Mouse (Mus musculus) heart, postnatal 14 days (tissue): Measurements from ENCODE around the gene 5730409E04Rik. TPM values are rescaled to one million over a fixed set of nuclear protein-coding genes. Genes with fewer than 3 reads are reported as not detected.

Experiments
- DNase-seq, 2 experiments: peaks; one replicate each; pipeline ENCODE4 v3.0.0; 2021 to 2022
- intact Hi-C: fragments of 180-260 bp; cut with DNase I; formaldehyde crosslinking; loops from one replicate; pipeline ENCODE4 v1.15.1; 2025
- microRNA-seq, 2 experiments: library from miRNA; unstranded; fragments of <30 nt; microRNA quantifications; one replicate each; pipeline ENCODE4 v1.2.0; 2021 to 2022
- total RNA-seq, 2 experiments: library from RNA; stranded (reverse); gene quantifications; 2 replicates each; pipeline ENCODE4 v1.2.3; 2021

Gene 5730409E04Rik
- total RNA-seq, 2 experiments from 2014 or later, result 7.7 to 8.4 TPM

- intact Hi-C loops, result loop anchor here (5.0 kb wide), 1 partner anchor 110 kb away; no protein-coding TSS in a partner anchor
- DNase-seq, result no peak
Measured at GRCm38 (mm10) chr4:126631922-126632321, 22.3 kb downstream of the 5730409E04Rik start.

GRCm38 (mm10) chr4:126632668-126633067, 23.1 kb downstream of the 5730409E04Rik start:
- intact Hi-C loops, result loop anchor here (5.0 kb wide), 1 partner anchor 110 kb away; no protein-coding TSS in a partner anchor
- DNase-seq, result no peak

- no peak for DNase-seq
- intact Hi-C loops, result no loop called here
Measured at GRCm38 (mm10) chr4:126636330-126636729, 26.7 kb downstream of the 5730409E04Rik start.

GRCm38 (mm10) chr4:126637446-126637845, 27.8 kb downstream of the 5730409E04Rik start:
- intact Hi-C loops, result no loop called here
- no peak for DNase-seq

GRCm38 (mm10) chr4:126639339-126639738, 29.7 kb downstream of the 5730409E04Rik start:
- intact Hi-C loops, result no loop called here
- no peak for DNase-seq

GRCm38 (mm10) chr4:126641901-126642300, 32.3 kb downstream of the 5730409E04Rik start:
- intact Hi-C loops, result no loop called here
- no peak for DNase-seq

GRCm38 (mm10) chr4:126643815-126644214, 34.2 kb downstream of the 5730409E04Rik start:
- intact Hi-C loops, result no loop called here
- no peak for DNase-seq

- intact Hi-C loops, result no loop called here
- DNase-seq, result no peak
Measured at GRCm38 (mm10) chr4:126644333-126644963, 34.8 kb downstream of the 5730409E04Rik start.

- no peak for DNase-seq
- intact Hi-C loops, result no loop called here
Measured at GRCm38 (mm10) chr4:126647996-126648910, 38.6 kb downstream of the 5730409E04Rik start.

- intact Hi-C loops, result no loop called here
Measured at GRCm38 (mm10) chr4:126653148-126653547, 43.5 kb downstream of the 5730409E04Rik start.

GRCm38 (mm10) chr4:126655356-126655755, 45.7 kb downstream of the 5730409E04Rik start:
- peak in 1 of 2 experiments; percentile 9 for DNase-seq
- intact Hi-C loops, result no loop called here

More at GRCm38 (mm10) chr4:126653148-126653547, 43.5 kb downstream of the 5730409E04Rik start:
- no peak for DNase-seq

- DNase-seq, result no peak
- intact Hi-C loops, result no loop called here
Measured at GRCm38 (mm10) chr4:126661249-126661648, 51.6 kb downstream of the 5730409E04Rik start.

Small RNA genes lying within 50 kb of the gene (microRNA-seq; reads per million reads assigned to microRNA genes)
- gene Mir7119, result 0 to 0.54 reads per million in 2 experiments

Other genes starting within 250 kb of the 5730409E04Rik start
- gene Ago3, start 180.3 kb upstream of the 5730409E04Rik start, total RNA-seq, result 10 to 100 TPM; 14.5 to 15.0 TPM
- 10 to 100 TPM; 15.0 to 15.6 TPM for gene Ago1, start 141.2 kb upstream of the 5730409E04Rik start, total RNA-seq
- gene Ago4, start 76.3 kb upstream of the 5730409E04Rik start, total RNA-seq, result 1 to 10 TPM; 5.4 to 5.5 TPM
- gene Clspn, start 52.9 kb upstream of the 5730409E04Rik start, total RNA-seq, result 1 to 10 TPM; 1.9 to 4.6 TPM
- 100 to 1,000 TPM; 121 to 122 TPM for gene Psmb2, start 67.8 kb downstream of the 5730409E04Rik start, total RNA-seq
- gene Tfap2e, start 126.4 kb downstream of the 5730409E04Rik start, total RNA-seq, result not detected
- gene Ncdn, start 143.6 kb downstream of the 5730409E04Rik start, total RNA-seq, result 10 to 100 TPM; 12.5 to 15.0 TPM
- gene AU040320, start 143.7 kb downstream of the 5730409E04Rik start, total RNA-seq, result 10 to 100 TPM; 29.9 to 30.3 TPM